Mouse (Mus musculus) embryonic facial prominence, embryonic 11.5 days (tissue): ENCODE measurements around the gene Sept1. TPM values are rescaled to one million over a fixed set of nuclear protein-coding genes. Genes with fewer than 3 reads are reported as not detected.

Experiments
- ATAC-seq: fragments of 200-750 bp; cut with Nextera tagmentation; replicated peaks from 2 replicates; pipeline ENCODE4 v1.8.0; 2017; ENCODE audit warnings: low read depth; ENCODE audit not compliant: insufficient number of reproducible peaks, low FRiP score, low TSS enrichment
- DNase-seq: peaks from one replicate; pipeline ENCODE4 v3.0.0-alpha.2; 2015; ENCODE audit warnings: low spot score
- H3K27ac ChIP-seq: fragments of 300-500 bp; sonication (generic); replicated peaks from 2 replicates; pipeline ENCODE4 v1.5.1; 2014; ENCODE audit warnings: mild to moderate bottlenecking, low read depth, low read length, control low read depth
- H3K27me3 ChIP-seq: fragments of 300-500 bp; sonication (generic); 2 replicates; pipeline ENCODE4 v1.6.1; 2014; ENCODE audit warnings: mild to moderate bottlenecking, low read length, moderate library complexity, mixed read lengths; ENCODE audit not compliant: control insufficient read depth, insufficient read depth
- H3K36me3 ChIP-seq: fragments of 300-500 bp; sonication (generic); replicated peaks from 2 replicates; pipeline ENCODE4 v1.6.1; 2014; ENCODE audit warnings: low read depth, mild to moderate bottlenecking, low read length, moderate library complexity, mixed read lengths; ENCODE audit not compliant: control insufficient read depth, insufficient read depth
- H3K4me1 ChIP-seq: fragments of 300-500 bp; sonication (generic); 2 replicates; pipeline ENCODE4 v1.6.1; 2014; ENCODE audit warnings: low read length, mixed read lengths; ENCODE audit not compliant: control insufficient read depth, insufficient read depth
- H3K4me2 ChIP-seq: fragments of 300-500 bp; sonication (generic); 2 replicates; pipeline ENCODE4 v1.6.1; 2014; ENCODE audit warnings: low read depth, mild to moderate bottlenecking, control low read depth, low read length, moderate library complexity
- H3K4me3 ChIP-seq: fragments of 300-500 bp; sonication (generic); 2 replicates; pipeline ENCODE4 v1.5.1; 2014; ENCODE audit warnings: low read depth, low read length, control low read depth
- H3K9ac ChIP-seq: fragments of 300-500 bp; sonication (generic); replicated peaks from 2 replicates; pipeline ENCODE4 v1.6.1; 2014; ENCODE audit warnings: mild to moderate bottlenecking, control low read depth, low read length
- H3K9me3 ChIP-seq: fragments of 300-500 bp; sonication (generic); replicated peaks from 2 replicates; pipeline ENCODE4 v1.6.1; 2016; ENCODE audit warnings: mild to moderate bottlenecking, low read length, inconsistent platforms, mixed read lengths; ENCODE audit not compliant: control insufficient read depth
- WGBS: fragments of 180-500 bp; shearing (Covaris S2); extraction: QIAGEN DNeasy Blood & Tissue Kit; methylation state at CpG from one replicate; pipeline ENCODE4 v1.1.7; 2014; 5-methylcytosine and 5-hydroxymethylcytosine counted together
- polyA plus RNA-seq: library from polyadenylated mRNA; unstranded; fragments of >200 nt; fragmentation: Nextera tagmentation; extraction: Ambion mirVana; gene quantifications from 2 replicates; pipeline ENCODE4 v1.2.1, GENCODE M21; 2014

The Sept1 gene
- polyA plus RNA-seq, 1 experiment from 2014 or later = 21.0 TPM

- no peak overlapping the region for H3K4me3 ChIP-seq
- H3K27me3 ChIP-seq = no peaks in the 10 kb centered on the region
- H3K9ac ChIP-seq = no peak overlapping the region
- no peaks in the 10 kb centered on the region for H3K4me1 ChIP-seq
- no peak for DNase-seq
- 97% methylated on average over 3 of the region's 3 CpGs for WGBS
- no peaks in the 10 kb centered on the region for H3K9me3 ChIP-seq
- ATAC-seq = no peak
- no peak overlapping the region for H3K27ac ChIP-seq
- H3K4me2 ChIP-seq = no peak overlapping the region
- no peaks in the 10 kb centered on the region for H3K36me3 ChIP-seq
These were observed 9.8 kb downstream of the Sept1 start for GRCm38 (mm10) chr7:127223106-127223505.

GRCm38 (mm10) chr7:127220440-127220839 lies 12.5 kb downstream of the Sept1 start:
- H3K4me1 ChIP-seq = no peaks in the 10 kb centered on the region; the same call in 1 of the 2 replicates
- no peaks in the 10 kb centered on the region for H3K27me3 ChIP-seq
- no peak overlapping the region for H3K27ac ChIP-seq
- no peaks in the 10 kb centered on the region for H3K9me3 ChIP-seq
- no peak overlapping the region for H3K4me2 ChIP-seq
- H3K4me3 ChIP-seq = no peak overlapping the region
- H3K9ac ChIP-seq = no peak overlapping the region
- 85% methylated on average over 6 of the region's 6 CpGs for WGBS
- DNase-seq = no peak
- ATAC-seq = no peak
- no peaks in the 10 kb centered on the region for H3K36me3 ChIP-seq

- peaks cover 2% of the 10 kb centered on the region; the same call in 1 of the 2 replicates for H3K27me3 ChIP-seq
- no peaks in the 10 kb centered on the region for H3K9me3 ChIP-seq
- no peak overlapping the region for H3K9ac ChIP-seq
- no peaks in the 10 kb centered on the region for H3K36me3 ChIP-seq
- ATAC-seq (no peak), DNase-seq (no peak)
- H3K4me2 ChIP-seq = no peak overlapping the region
- H3K27ac ChIP-seq = no peak overlapping the region
- 93% methylated on average over 4 of the region's 4 CpGs for WGBS
- no peak overlapping the region for H3K4me3 ChIP-seq
- H3K4me1 ChIP-seq = no peaks in the 10 kb centered on the region; the same call in 1 of the 2 replicates
These were observed 14.3 kb downstream of the Sept1 start for GRCm38 (mm10) chr7:127218670-127219069.

- WGBS = 71% methylated on average over 10 of the region's 10 CpGs
- Histone ChIP-seq H3K4me1 (no peaks in the 10 kb centered on the region; the same call in 1 of the 2 replicates), H3K9me3 (no peaks in the 10 kb centered on the region), H3K4me2 (no peak overlapping the region), H3K27me3 (peaks cover 2% of the 10 kb centered on the region; the same call in 1 of the 2 replicates), H3K27ac (no peak overlapping the region), H3K36me3 (no peaks in the 10 kb centered on the region), H3K4me3 (no peak overlapping the region), H3K9ac (no peak overlapping the region)
- no peak for ATAC-seq
- no peak for DNase-seq
These were observed 14.9 kb downstream of the Sept1 start for GRCm38 (mm10) chr7:127217901-127218642.

GRCm38 (mm10) chr7:127217475-127217874 lies 15.5 kb downstream of the Sept1 start:
- no peak overlapping the region for H3K27ac ChIP-seq
- WGBS = 90% methylated on average over 6 of the region's 6 CpGs
- no peak for ATAC-seq
- H3K4me1 ChIP-seq = no peaks in the 10 kb centered on the region; the same call in 1 of the 2 replicates
- peaks cover 2% of the 10 kb centered on the region; the same call in 1 of the 2 replicates for H3K27me3 ChIP-seq
- H3K4me3 ChIP-seq = no peak overlapping the region
- no peak for DNase-seq
- H3K4me2 ChIP-seq = no peak overlapping the region
- no peaks in the 10 kb centered on the region for H3K36me3 ChIP-seq
- no peaks in the 10 kb centered on the region for H3K9me3 ChIP-seq
- H3K9ac ChIP-seq = no peak overlapping the region

- Histone ChIP-seq H3K9me3 (no peaks in the 10 kb centered on the region), H3K27ac (no peak overlapping the region), H3K4me3 (no peak overlapping the region), H3K27me3 (peaks cover 2% of the 10 kb centered on the region; the same call in 1 of the 2 replicates), H3K9ac (no peak overlapping the region), H3K36me3 (no peaks in the 10 kb centered on the region), H3K4me1 (no peaks in the 10 kb centered on the region; the same call in 1 of the 2 replicates), H3K4me2 (no peak overlapping the region)
- no peak for ATAC-seq
- 80% methylated on average over 5 of the region's 5 CpGs for WGBS
- no peak for DNase-seq
These were observed 16.6 kb downstream of the Sept1 start for GRCm38 (mm10) chr7:127216307-127216706.

- H3K4me3 ChIP-seq = peak overlapping the region; percentile 22
- no peak for ATAC-seq
- H3K9ac ChIP-seq = peak overlapping the region; percentile 37
- H3K27me3 ChIP-seq = peaks cover 2% of the 10 kb centered on the region; the same call in 1 of the 2 replicates
- no peaks in the 10 kb centered on the region; the same call in 1 of the 2 replicates for H3K4me1 ChIP-seq
- peak; percentile 89 for DNase-seq
- no peaks in the 10 kb centered on the region for H3K36me3 ChIP-seq
- peak overlapping the region; percentile 42 for H3K4me2 ChIP-seq
- no peak overlapping the region for H3K27ac ChIP-seq
- H3K9me3 ChIP-seq = no peaks in the 10 kb centered on the region
- 21% methylated on average over 33 of the region's 33 CpGs for WGBS
These were observed 17.7 kb downstream of the Sept1 start for GRCm38 (mm10) chr7:127214981-127215871.
